Mouse (Mus musculus) C2C12 (cell line): ENCODE data around the gene Garem2.

ENCODE experiments used
- CTCF ChIP-seq: IDR thresholded peaks from one replicate; pipeline ENCODE4 v1.5.1; 2011; ENCODE audit not compliant: control insufficient read depth, insufficient read depth, insufficient read length
- FOSL1 ChIP-seq: IDR thresholded peaks from one replicate; pipeline ENCODE4 v1.8.0; 2011; ENCODE audit warnings: mild to moderate bottlenecking, low read length; ENCODE audit not compliant: poor library complexity, insufficient read depth, severe bottlenecking
- MAX ChIP-seq: IDR thresholded peaks from one replicate; pipeline ENCODE4 v1.6.1; 2011; ENCODE audit warnings: mild to moderate bottlenecking, control low read depth
- MYOD1 ChIP-seq: IDR thresholded peaks from one replicate; pipeline ENCODE4 v1.6.1; 2011; ENCODE audit warnings: low read depth; ENCODE audit not compliant: control insufficient read depth, insufficient read length
- MYOG ChIP-seq: IDR thresholded peaks from one replicate; pipeline ENCODE4 v1.6.1; 2011; ENCODE audit not compliant: control insufficient read depth, insufficient read length; ENCODE audit errors: extremely low read depth
- USF1 ChIP-seq: IDR thresholded peaks from one replicate; pipeline ENCODE4 v1.6.1; 2011; ENCODE audit warnings: low read depth, mild to moderate bottlenecking, control low read depth, moderate library complexity

DNA sequence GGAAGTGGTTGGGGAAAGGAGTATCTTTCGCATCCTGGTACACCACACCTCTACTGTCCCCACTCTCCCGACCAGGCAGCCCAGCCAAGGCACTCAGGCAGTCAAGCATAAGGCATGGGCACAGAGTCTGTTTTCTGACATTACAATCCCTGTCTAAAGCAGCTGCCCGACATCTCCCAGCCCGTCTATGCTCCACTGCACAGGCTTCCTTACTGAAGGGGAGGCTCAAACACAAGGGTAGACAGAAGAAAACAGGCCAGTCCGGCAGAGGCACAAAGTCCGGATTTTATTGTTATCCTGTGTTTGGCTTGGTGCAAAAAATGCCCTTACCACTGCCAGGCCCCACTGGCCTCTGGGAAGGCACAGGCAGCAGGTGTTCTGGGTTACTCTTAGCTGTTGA is 14.2 kb downstream of the Garem2 start:
- TF ChIP-seq CTCF (no peak), MYOG (no peak), USF1 (no peak), MAX (no peak), FOSL1 (no peak), MYOD1 (no peak)
